Mouse (Mus musculus): ENCODE data around the gene Zfp568.
A peak's percentile ranks its signal among the peaks of the same experiment; 100 is the strongest.

Zfp568 gene

DNA sequence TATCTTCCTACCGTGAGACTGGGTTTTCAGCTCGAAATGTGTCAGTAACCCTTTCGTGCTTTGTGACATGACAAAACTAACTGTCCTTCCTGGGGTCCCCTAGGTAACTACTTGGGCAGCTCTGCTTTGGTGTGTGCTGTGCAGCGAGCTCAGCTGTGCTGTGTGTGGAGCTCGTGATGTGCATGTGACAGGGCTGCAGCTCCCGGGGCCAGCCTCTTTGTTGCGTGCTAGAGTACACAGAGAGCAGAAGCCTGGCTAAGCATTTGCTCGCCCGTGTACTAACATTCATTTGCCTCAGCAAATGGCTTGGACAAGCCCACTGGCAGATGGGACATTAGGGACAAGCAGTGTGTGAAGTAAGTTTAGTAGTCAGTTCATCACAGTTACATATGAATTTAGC lies 9.6 kb downstream of the Zfp568 start:
- DNase-seq: no peak

DNA sequence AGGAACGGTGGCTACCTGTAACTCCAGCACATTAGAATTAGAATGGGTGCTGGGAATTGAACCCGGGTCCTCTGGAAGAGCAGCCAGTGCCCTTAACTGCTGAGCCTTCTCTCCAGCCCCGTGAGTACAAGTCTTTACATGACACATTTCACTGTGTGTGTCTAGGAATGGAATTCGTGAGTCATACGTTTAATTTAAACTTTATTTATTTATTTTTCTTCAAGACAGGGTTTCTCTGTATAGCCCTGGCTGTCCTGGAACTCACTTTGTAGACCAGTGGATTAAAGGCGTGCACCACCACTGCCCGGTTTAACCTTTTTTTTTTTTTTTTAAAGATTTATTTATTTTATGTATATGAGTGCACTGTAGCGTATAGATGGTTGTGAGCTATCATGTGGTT lies 11.4 kb downstream of the Zfp568 start:
- no peak for DNase-seq

DNA sequence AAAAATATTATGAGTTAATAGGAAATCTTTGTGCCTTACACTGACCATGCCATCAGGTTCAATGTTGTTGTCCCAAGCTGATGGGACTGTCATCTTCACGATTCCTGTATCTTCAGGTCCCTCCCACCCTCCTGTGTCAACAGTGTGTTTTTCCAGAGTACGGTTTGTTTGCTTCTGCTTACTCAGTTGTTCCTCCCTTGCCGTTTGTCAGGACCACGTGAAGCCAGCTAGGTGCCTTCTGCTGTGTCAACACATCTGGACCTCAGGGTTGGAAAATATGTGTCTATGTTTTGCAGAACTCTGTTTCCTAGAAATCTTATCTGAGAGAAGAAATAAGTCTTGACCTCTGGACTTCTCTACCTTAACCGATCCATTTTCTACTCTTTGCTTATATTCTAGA lies 16.8 kb downstream of the Zfp568 start:
- no peak for DNase-seq

DNA sequence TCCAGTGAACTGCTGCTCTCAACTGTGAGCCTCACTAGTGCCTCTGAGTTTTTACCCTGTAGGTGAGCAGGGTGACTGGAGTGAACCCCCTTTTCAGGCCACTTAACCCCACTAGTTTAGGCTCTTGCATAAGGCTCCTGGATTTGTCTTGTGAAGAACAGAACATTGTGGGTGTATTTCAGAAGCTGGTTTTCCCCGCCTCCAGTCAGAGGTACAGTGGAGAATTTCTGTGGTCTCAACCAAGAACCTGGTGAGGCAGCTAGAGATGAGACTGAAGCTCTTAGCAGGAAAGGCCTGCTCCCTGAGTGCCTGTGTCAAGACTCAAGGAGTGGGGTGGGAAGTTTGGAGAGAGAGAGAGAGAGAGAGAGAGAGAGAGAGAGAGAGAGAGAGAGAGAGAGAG lies 23.8 kb downstream of the Zfp568 start:
- no peak for DNase-seq

DNA sequence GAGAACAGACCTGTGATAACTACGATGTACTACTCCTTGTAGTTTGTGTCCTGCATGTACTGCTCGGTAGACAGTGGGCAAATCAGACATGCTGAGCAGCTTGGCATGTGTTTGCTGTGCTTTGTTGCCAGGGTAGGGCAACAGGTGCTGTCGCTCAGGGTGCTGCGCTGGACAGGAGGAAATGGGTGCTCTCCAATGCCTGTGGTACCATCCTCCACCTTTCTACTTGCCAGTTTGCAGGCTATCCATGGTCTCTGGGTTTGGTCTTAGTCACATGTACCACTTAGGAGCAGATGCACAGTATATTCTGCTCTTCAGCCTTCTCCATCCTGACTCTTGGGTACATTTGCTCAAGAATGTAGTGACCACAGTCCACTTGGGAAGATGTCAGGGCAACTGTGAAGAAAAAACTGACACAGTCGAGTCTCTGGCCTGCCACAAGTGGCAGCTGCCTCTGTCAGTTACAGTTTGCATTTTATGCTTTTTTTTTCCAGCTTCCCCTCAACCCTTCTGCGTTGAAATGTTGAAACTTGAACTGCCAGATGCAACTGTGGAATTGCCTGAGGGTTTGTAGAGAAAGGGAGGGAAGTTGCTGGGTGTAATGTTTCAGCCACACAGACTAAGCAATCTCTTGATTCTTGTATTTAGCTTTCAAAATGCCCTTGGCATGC lies 24.4 kb downstream of the Zfp568 start:
- no peak for DNase-seq

DNA sequence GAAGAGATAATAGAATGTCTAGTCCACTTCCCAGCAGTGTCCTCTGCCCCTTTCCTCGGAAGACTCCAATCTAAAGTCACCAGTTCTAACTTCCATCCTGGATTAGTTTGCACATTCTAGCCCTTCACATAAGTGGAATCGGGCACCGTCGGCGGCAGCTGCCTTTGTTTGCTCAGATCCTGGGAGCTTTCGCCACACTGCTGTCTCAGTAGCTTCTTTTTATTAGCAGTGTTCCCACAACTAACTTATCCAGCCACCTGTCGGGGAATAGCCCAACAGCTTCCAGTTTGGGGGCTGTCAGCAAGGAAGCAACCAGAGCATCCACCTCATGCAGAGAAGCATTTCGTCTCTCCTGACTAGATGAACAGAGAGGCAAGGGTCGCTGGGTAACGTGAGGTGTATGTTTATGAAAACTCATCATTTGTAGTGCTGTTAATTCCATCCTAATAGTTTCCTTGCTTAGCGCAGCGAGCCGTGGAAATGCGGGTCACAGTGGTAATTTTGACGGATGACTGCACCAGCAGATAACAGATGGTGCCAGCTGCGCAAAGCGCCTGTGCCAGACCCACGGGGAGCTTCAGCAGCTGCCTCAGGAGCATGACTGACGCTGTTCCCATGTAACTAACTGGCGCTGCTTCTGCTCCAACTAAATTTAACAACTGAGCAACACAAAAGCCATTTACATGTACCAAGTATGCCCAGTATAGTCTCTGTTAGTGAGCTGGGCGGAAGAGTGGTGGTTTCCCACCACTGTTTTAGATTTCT lies 25.7 kb downstream of the Zfp568 start:
- peak; percentile 23 for DNase-seq

DNA sequence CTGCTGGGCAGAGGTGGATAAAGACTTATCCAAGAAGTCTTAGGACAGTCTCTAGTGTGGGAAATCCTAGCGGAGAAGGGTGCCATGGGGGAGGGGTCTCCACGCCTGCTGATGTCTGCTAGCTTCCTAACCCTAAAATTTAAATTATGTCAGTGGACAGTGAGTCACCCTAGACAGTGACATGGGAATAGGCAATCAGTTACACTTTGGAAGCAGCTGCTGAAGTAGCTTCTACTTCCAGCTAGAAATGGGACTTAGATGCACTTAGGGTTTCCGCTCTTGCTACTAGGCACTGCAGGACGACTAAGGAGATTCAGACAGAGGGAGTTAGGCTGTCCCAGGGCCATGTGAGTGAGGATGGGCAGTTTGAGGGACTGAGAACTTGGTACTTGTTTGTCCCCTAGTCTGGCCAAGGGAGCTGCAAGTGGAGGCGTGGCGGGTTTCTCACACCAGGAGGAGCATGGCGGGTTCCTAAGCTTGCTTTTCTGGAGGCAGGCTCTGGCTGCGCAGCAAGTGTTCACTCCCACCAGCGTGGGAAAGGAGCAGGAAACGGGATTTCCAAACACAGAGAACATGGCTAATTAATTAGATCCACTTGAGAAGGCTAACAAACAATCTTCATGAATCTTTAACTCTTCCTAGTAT lies 26.9 kb downstream of the Zfp568 start:
- DNase-seq: no peak

DNA sequence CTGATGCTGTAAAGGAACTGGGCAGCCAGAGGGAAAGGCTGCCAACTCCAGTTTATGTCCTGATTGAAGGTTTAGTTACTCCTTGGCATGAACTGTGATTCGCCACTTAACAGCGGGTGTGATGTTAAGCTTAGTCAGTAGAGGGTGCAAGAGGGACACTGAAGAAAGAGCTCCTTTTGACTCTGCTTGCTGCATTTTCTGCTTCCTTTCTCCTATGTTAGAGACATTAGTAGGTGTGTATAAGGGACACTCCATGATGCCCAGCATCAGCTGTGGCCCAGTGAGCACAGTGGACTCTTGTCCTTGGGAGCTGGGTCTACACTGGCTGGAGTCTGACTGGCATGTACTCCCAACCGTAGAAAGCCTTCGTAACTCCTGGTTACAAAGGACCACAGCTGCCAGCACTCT lies 29.2 kb downstream of the Zfp568 start:
- peak; percentile 46 for DNase-seq

DNA sequence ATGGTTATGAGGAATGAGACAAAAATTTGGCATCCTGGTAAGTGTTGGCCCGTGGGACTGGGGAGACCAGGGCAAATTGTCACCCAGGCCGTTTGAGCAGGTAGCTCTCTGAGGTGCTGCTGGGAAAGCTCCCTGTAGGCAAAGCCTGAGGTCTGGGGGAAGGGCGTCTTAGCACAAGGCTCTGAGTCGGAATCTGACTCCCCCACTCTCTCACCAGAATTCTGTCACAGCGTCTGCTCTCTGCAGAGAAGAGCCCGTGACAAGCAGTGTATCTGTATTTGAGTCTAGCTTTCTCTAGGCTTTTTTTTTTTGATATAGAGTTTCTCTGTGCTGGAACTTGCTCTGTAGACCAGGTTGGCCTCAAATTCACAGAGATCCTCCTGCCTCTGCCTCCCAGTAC lies 33.5 kb downstream of the Zfp568 start:
- DNase-seq: no peak

DNA sequence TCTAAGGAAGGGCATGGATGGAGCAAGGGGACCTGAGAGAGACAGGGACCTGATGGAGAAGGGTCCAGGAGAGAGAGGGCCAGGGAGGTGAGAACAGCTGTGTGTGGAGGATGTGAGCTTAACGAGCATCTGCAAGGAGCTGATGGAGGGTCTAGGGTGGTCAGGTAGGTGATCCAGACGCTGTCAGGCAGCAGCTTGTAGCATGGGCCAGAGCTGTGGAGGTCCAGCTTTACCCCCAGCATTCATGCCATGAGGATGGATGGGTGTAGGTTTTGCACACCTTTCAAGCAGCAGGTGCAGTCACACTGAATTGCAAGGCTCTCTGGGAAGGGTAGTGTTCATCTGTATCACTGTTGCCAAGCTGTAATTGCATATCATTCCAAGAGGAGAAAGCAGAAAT lies 35.8 kb downstream of the Zfp568 start:
- DNase-seq: no peak

DNA sequence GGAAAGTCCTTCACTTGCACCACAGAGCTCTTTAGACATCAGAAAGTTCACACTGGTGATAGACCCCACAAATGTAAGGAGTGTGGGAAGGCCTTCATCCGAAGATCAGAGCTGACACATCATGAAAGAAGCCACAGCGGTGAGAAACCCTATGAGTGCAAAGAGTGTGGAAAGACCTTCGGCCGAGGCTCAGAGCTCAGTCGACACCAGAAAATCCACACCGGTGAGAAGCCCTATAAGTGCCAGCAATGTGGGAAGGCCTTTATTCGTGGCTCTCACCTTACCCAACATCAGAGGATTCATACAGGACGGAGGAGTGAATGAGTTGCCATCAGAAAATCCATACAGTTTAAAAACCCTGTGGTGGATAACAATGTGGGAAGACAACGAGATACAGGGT lies 39.6 kb downstream of the Zfp568 start:
- DNase-seq: no peak

DNA sequence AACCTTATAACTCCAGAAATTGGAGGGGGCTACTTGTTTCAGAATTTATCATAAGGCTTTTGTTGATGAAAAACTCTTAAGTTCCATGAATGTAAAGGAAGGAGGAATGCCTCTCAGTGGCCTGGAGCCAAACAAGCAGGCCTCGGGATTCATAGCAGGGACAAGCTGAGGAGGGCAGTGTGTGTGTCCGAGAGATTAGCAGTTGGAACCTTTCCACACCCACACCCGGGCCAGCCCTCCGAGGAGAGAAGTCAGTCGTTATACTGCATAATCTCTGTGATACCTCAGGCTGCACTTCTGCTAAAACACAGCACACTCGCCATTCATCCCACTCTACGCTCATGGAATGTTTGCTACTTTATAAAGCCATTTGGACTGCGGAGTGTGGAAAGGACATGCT lies 40.0 kb downstream of the Zfp568 start:
- DNase-seq: no peak

DNA sequence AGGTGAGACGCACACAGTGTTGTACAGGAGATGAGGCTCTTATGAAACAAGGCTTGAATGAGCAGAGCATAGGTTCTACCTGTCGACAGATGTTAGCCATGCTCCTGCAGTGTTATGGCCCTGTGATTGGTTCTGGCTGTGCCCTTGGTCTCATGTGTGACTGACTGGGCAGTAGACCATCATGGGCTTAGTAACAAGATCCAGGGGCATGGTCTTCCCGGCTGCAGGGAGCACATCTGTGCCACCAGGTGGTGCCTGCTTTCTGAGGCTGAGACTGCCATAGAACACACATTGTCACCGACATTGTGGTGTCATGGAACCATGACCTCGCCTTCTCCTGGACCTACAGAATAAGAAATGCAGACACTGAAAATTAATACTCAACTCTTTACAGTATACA lies 41.6 kb downstream of the Zfp568 start:
- DNase-seq: no peak

DNA sequence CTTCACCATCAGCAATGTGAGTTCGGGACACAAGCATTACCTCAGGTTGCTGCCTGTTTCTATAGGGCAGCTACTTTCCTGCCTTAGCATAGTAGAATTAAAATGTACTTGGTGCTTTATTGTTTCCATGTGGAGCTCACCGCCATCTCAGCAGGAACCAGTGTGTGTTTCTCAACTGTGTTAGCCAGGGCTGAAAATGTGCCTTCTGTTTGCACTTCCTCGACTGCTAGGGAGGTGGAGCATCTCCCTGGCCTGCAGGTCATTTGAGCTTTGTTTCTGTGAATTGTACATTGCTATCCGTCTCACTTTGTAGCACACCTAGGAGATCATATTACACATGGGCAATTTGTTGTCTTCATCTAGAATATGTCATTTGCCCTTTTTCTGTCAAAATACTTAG lies 43.6 kb downstream of the Zfp568 start:
- DNase-seq: no peak

DNA sequence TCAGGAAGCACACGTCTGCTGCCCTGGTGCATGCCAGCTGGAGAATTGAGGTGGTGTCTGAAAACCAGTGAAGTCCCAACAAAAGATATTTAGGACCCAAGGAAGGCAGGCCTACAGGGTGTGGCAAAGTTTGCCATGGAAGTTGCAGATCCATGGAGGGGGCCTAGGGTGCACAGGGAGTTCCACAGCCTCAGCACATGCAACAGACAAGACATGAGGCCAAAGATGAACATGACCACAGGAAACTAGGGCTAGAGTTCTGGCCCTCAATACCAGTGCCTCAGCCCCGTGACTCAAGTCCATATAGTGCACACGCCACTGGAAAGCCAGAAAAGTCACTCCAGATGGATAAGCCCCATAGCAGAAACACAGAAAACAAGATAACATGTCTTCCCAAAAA lies 44.8 kb downstream of the Zfp568 start:
- DNase-seq: no peak

DNA sequence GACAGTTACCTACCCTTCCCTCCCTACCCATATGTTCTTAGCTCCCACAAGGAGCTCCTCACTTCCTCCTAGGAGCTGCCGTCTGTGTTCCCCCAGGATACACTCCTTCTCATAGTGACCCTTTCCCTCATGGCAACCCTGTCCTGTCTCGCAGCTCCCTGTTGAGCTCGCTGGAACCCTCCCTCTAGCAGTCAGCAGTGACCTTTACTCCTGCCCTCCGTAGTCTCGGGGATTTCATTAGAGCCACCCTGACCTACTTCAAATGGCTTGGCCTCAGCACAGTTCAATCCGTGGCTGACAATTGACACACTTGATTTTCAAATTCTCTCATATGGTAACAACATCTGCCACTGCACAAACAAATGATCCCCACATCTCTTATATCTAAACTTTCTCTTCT lies 46.9 kb downstream of the Zfp568 start:
- DNase-seq: peak; percentile 11

DNA sequence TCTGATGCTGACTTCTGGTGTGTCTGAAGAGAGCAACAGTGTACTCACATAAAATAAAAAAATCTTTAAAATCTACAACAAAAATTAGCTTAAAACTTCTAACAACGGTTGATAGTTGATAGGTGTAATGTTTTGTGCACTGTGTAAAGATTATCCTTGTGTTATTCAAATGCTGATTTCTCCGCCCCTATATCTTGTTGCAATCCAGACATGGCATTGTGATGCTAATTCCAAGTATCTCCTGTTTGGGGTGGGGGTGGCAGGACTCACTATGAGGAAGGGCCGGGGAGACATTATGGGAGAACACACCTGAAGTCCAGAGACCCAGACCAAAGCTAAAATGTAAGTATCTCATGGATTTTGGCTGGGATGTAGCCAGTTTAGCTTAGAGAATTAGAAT lies 47.6 kb downstream of the Zfp568 start:
- DNase-seq: no peak

DNA sequence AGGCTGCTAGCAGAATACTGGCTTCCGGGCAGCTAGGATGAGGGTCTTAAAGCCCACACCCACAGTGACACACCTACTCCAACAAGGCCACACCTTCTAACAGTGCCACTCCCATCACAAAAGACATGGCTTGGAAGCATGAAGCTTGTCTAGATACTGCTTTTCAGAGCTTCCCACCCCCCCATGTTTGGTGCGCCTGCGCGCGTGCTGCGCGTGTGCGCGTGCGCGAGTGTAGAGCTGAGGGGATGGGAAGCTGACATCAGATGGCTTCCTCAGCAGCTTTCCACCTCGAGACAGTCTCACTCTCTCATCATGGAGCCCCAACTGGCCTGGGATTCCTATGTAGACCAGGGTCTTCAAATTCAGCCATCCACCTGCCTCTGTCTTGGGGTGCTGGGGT lies 50.6 kb downstream of the Zfp568 start:
- no peak for DNase-seq

DNA sequence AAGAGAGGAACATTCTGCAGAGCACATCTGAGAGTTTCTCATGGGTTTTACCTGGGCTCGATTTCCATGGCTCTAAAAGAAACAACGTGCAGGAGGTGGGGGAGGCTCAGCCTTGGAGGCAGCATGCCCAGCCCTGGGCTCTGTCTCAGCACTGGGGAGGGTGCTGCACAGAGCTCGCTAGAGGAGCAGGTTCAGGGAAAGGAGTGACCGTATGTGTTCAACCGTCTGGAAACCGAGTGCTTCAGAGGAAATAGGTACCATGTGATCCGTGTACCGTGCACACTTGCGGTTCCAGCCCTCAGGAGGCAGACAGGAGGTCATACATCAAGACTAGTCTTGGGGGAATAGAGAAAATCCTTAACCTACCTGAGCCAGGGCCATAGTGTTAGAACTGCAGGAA lies 60.6 kb downstream of the Zfp568 start:
- DNase-seq: no peak

DNA sequence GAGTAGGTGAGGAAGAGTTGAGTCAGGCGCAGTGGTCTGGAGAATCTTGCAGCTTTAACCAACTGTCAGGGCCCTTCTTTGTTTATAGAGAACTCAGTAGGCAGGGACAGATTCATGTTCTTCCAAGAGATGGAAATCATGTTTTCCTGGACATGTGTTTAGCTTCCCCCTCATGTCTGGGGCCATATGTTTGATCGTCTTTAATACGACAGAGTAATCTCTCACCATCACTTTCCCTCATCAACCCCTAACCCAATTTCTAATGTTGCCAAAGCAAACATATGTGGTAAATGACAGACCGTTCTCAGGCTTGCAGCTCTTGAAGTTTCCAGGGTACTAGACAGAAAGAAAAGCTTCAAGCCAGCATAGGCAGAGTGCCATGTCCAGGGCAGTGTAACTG lies 64.4 kb downstream of the Zfp568 start:
- DNase-seq: no peak

DNA sequence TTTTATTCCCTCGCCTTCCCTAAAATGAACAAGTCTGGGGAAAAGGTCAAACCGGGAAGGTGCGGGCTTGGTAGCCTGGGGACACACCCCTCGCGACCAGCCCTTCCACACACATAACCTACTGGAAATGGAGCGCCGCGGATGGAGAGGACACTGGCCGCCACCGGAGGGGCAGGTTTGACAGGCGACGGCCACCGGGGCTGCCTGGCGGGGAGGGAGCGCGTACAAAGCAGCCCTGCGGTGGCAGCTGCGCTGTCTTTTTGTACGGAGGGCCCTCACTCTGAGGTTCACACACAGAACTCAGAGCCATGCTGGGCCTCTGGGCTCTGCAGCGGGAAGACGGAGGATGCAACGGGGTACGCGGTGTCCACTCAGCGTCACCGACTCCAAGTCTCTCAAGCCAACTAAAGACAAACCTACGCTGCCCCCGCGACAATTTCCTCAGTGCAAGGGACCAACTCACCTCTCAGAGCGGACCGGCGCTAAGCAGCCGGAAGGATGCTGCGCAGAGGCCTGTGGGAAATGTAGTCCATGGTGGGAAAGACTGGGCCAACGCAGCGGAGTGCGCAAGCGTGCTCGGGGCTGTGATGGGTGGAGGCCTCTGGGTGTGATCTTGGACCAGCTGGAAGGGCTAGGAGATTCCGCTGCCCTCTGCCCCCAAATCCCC lies 67.3 kb downstream of the Zfp568 start, which contains the start of gene Zfp14:
TSS of gene Zfp14 (minus strand) at position 499 of the 667 bp plus-strand sequence.
- peak; percentile 82 for DNase-seq

DNA sequence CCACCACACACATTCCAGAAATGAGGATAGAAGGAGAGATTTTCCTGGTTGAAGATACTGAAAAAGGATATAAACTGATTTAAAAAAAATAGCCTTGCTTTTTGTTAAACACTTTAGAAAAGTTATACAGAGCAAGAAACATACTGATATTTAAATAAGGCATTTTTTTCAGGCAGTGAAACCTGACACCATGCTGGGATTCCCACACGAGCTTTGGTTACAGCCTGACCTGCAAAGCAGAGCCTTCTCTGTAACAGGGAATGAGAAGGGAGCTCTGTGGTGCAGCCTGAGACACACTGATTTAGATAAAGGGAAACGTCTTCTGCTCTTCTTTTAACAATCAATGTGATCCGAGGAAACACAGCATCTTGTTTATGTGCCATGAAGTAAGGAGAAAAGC lies 69.8 kb downstream of the Zfp568 start:
- DNase-seq: no peak

DNA sequence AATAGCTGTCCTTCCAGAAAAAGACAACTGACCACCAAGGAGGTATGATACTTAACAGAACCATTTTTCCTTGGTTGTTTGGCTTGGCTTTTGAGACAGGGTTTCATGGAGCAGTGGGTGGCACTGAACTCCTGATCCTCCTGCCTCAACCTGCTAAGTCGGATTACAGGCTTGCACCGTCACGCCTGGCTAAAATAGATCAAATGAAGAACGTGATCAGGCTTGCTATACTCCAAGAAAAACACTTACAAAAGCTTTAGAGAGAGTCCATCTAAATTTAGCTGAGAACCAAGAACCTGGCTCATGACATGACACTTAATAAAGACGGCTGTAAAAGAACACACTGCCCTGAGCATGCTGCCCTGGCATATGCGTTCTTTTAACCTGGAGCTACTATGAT lies 76.6 kb downstream of the Zfp568 start:
- no peak for DNase-seq

DNA sequence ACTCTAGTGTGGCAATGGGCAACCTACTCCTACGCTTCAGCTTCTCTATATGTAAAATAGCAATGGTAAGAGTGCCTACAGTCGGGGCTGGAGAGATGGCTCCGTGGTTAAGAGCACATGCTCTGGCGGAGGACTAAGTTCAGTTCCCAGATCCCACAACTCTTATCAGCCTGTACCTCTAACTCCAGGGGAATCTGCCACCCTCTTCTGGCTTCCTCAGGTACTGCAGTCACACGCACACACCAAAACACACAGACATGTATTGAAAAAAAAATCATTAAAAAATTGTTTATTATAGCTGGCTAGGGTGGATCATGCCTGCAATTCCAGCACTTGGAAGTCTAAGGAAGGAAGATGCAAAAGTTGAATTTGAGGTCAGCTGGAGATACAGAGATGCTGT lies 78.7 kb downstream of the Zfp568 start:
- no peak for DNase-seq

Data from kidney, adult 11 months (tissue).